Mouse (Mus musculus) myocyte (in vitro differentiated cells): Measurements from ENCODE around the gene Hax1. TPM values are rescaled to one million over a fixed set of nuclear protein-coding genes. Genes with fewer than 3 reads are reported as not detected.

Experiments
- H3K27me3 ChIP-seq: one replicate; pipeline ENCODE4 v1.6.1; 2011; ENCODE audit not compliant: control insufficient read depth, insufficient read depth, insufficient read length
- H3K36me3 ChIP-seq: one replicate; pipeline ENCODE4 v1.6.1; 2011; ENCODE audit not compliant: control insufficient read depth, insufficient read depth
- H3K4me2 ChIP-seq: one replicate; pipeline ENCODE4 v1.6.1; 2011; ENCODE audit warnings: low read depth, control low read depth
- H3K4me3 ChIP-seq: one replicate; pipeline ENCODE4 v1.5.1; 2011; ENCODE audit warnings: mild to moderate bottlenecking, control low read depth, moderate library complexity
- H3K79me2 ChIP-seq: one replicate; pipeline ENCODE4 v1.6.1; 2011; ENCODE audit not compliant: control insufficient read depth, insufficient read depth
- H3ac ChIP-seq: one replicate; pipeline ENCODE4 v1.6.1; 2011; ENCODE audit not compliant: control insufficient read depth, insufficient read length
- CEBPB ChIP-seq: IDR thresholded peaks from 2 replicates; pipeline ENCODE4 v1.6.1; 2011; ENCODE audit warnings: mild to moderate bottlenecking, moderate library complexity; ENCODE audit not compliant: poor library complexity, insufficient read depth, severe bottlenecking
- E2F4 ChIP-seq: IDR thresholded peaks from one replicate; pipeline ENCODE4 v1.6.1; 2011; ENCODE audit warnings: mild to moderate bottlenecking, control low read depth, moderate library complexity; ENCODE audit not compliant: insufficient read depth
- MAX ChIP-seq: IDR thresholded peaks from one replicate; pipeline ENCODE4 v1.6.1; 2011; ENCODE audit warnings: low read depth, mild to moderate bottlenecking, control low read depth
- MYOD1 ChIP-seq, 3 experiments: IDR thresholded peaks; one replicate each; pipeline ENCODE4 v1.6.1; 2011; ENCODE audit warnings: control low read depth in 2 of 3, low read depth in 2 of 3, mild to moderate bottlenecking in 2 of 3, moderate library complexity in 1 of 3; ENCODE audit not compliant: insufficient read length in 2 of 3, control insufficient read depth in 1 of 3
- MYOG ChIP-seq, 3 experiments: IDR thresholded peaks; one replicate each; pipeline ENCODE4 v1.6.1; 2011; ENCODE audit warnings: control low read depth in 2 of 3, low read depth in 2 of 3, mild to moderate bottlenecking in 2 of 3; ENCODE audit not compliant: insufficient read length in 2 of 3, control insufficient read depth in 1 of 3, insufficient read depth in 1 of 3
- POLR2A ChIP-seq: IDR thresholded peaks from one replicate; pipeline ENCODE4 v1.6.1; 2011; ENCODE audit warnings: low read depth, mild to moderate bottlenecking, control low read depth, moderate library complexity; ENCODE audit not compliant: insufficient read length
- POLR2AphosphoS2 ChIP-seq: IDR thresholded peaks from one replicate; pipeline ENCODE4 v1.6.1; 2011; ENCODE audit warnings: low read depth, control low read depth; ENCODE audit not compliant: insufficient read length
- REST ChIP-seq: IDR thresholded peaks from one replicate; pipeline ENCODE4 v1.6.1; 2011; ENCODE audit warnings: mild to moderate bottlenecking, control low read depth, moderate library complexity; ENCODE audit not compliant: insufficient read depth, insufficient read length
- SRF ChIP-seq: IDR thresholded peaks from one replicate; pipeline ENCODE4 v1.6.1; 2011; ENCODE audit warnings: low read depth; ENCODE audit not compliant: control insufficient read depth, insufficient read length
- TCF12 ChIP-seq: IDR thresholded peaks from one replicate; pipeline ENCODE4 v1.6.1; 2011; ENCODE audit warnings: mild to moderate bottlenecking, control low read depth; ENCODE audit not compliant: poor library complexity, insufficient read depth, severe bottlenecking
- TCF3 ChIP-seq: IDR thresholded peaks from one replicate; pipeline ENCODE4 v1.6.1; 2011; ENCODE audit warnings: low read depth, control low read depth; ENCODE audit not compliant: insufficient read length
- USF1 ChIP-seq: IDR thresholded peaks from one replicate; pipeline ENCODE4 v1.6.1; 2011; ENCODE audit warnings: low read depth, mild to moderate bottlenecking, control low read depth, moderate library complexity
- polyA plus RNA-seq: library from polyadenylated mRNA; unstranded; fragments of >200 nt; fragmentation: generic; extraction: Trizol; gene quantifications from one replicate; pipeline ENCODE4 v1.2.1, GENCODE M21; 2012; ENCODE audit warnings: missing spikeins

The Hax1 gene
- polyA plus RNA-seq, 1 experiment: 400 TPM

GRCm38 (mm10) chr3:89957880-89958279 is 40.7 kb downstream of the Hax1 start:
- no peak overlapping the region for H3K4me2 ChIP-seq
- H3K27me3 ChIP-seq: no peaks in the 10 kb centered on the region
- H3K4me3 ChIP-seq: no peak overlapping the region
- peaks cover 28% of the 10 kb centered on the region for H3K79me2 ChIP-seq
- TF ChIP-seq MYOD1 (IDR thresholded peaks at IDR 0.05; ENCODE audit: control insufficient read depth in 1 of 3, insufficient read length in 2 of 3, low read depth in 2 of 3): no peak
- TF ChIP-seq SRF: no peak
- TF ChIP-seq E2F4: no peak
- TF ChIP-seq MAX: no peak
- TF ChIP-seq POLR2AphosphoS2: no peak
- no peak for TF ChIP-seq CEBPB
- no peak for TF ChIP-seq TCF3
- no peak for TF ChIP-seq REST
- TF ChIP-seq USF1: no peak
- no peak for TF ChIP-seq TCF12
- no peak for TF ChIP-seq MYOG (IDR thresholded peaks at IDR 0.05; ENCODE audit: control insufficient read depth in 1 of 3, insufficient read depth in 1 of 3, insufficient read length in 2 of 3, low read depth in 2 of 3)
- TF ChIP-seq POLR2A: no peak
- H3ac ChIP-seq: no peak overlapping the region
- H3K36me3 ChIP-seq: peaks cover 28% of the 10 kb centered on the region

- Histone ChIP-seq H3K4me2 (no peak overlapping the region), H3K4me3 (no peak overlapping the region), H3K36me3 (peaks cover 35% of the 10 kb centered on the region), H3K79me2 (peaks cover 22% of the 10 kb centered on the region), H3ac (no peak overlapping the region), H3K27me3 (no peaks in the 10 kb centered on the region)
- no peak for TF ChIP-seq E2F4
- TF ChIP-seq CEBPB: no peak
These were observed 42.2 kb downstream of the Hax1 start for GRCm38 (mm10) chr3:89956177-89956971.

- H3ac ChIP-seq: no peak overlapping the region
- peaks cover 44% of the 10 kb centered on the region for H3K36me3 ChIP-seq
- TF ChIP-seq MYOG (IDR thresholded peaks at IDR 0.05; ENCODE audit: control insufficient read depth in 1 of 3, insufficient read depth in 1 of 3, insufficient read length in 2 of 3, low read depth in 2 of 3): no peak
- no peak for TF ChIP-seq TCF12
- TF ChIP-seq TCF3: no peak
- TF ChIP-seq MYOD1 (IDR thresholded peaks at IDR 0.05; ENCODE audit: control insufficient read depth in 1 of 3, insufficient read length in 2 of 3, low read depth in 2 of 3): no peak
- H3K79me2 ChIP-seq: no peaks in the 10 kb centered on the region
- H3K4me2 ChIP-seq: no peak overlapping the region
- H3K27me3 ChIP-seq: no peaks in the 10 kb centered on the region
- H3K4me3 ChIP-seq: no peak overlapping the region
These were observed 45.2 kb downstream of the Hax1 start for GRCm38 (mm10) chr3:89953420-89953819.

DNA sequence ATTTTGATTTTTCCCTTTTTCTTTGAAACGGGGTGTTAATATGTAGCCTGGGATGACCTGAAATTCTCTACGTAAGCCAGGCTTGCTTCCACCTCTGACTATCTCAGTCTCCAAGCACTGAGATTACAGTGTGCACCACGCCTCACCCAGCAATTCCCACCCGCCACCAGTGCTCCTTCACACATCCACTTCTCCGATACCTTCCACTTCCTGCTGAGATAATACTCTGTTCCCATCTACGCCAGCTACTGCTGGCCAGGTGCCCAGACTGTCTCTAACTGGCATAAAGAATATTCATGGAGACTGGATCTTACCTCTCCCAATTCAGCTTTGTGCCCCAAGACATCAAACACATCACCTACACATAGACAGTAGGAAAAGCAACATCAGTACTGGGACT is 49.9 kb downstream of the Hax1 start:
- no peak for TF ChIP-seq MYOG (IDR thresholded peaks at IDR 0.05; ENCODE audit: control insufficient read depth in 1 of 3, insufficient read depth in 1 of 3, insufficient read length in 2 of 3, low read depth in 2 of 3)
- TF ChIP-seq SRF: no peak
- TF ChIP-seq POLR2AphosphoS2: no peak
- no peak for TF ChIP-seq USF1
- no peak for TF ChIP-seq E2F4
- no peak for TF ChIP-seq TCF3
- Histone ChIP-seq H3K27me3 (no peaks in the 10 kb centered on the region), H3K4me3 (no peak overlapping the region), H3ac (no peak overlapping the region), H3K4me2 (no peak overlapping the region), H3K36me3 (peaks cover 61% of the 10 kb centered on the region), H3K79me2 (no peaks in the 10 kb centered on the region)

- H3ac ChIP-seq: no peak overlapping the region
- H3K4me2 ChIP-seq: no peak overlapping the region
- no peaks in the 10 kb centered on the region for H3K27me3 ChIP-seq
- TF ChIP-seq MAX (no peak), REST (no peak), E2F4 (no peak), TCF3 (no peak), TCF12 (no peak), USF1 (no peak), MYOG (IDR thresholded peaks at IDR 0.05; ENCODE audit: control insufficient read depth in 1 of 3, insufficient read depth in 1 of 3, insufficient read length in 2 of 3, low read depth in 2 of 3) (no peak), MYOD1 (IDR thresholded peaks at IDR 0.05; ENCODE audit: control insufficient read depth in 1 of 3, insufficient read length in 2 of 3, low read depth in 2 of 3) (no peak)
- peaks cover 62% of the 10 kb centered on the region for H3K36me3 ChIP-seq
- no peak overlapping the region for H3K4me3 ChIP-seq
- H3K79me2 ChIP-seq: no peaks in the 10 kb centered on the region
These were observed 50.6 kb downstream of the Hax1 start for GRCm38 (mm10) chr3:89948021-89948420.

Other genes starting within 250 kb of the Hax1 start
- gene Chrnb2, start 234.1 kb downstream of the Hax1 start, polyA plus RNA-seq: 0.42 TPM
- gene Ube2q1, start 225.2 kb downstream of the Hax1 start, polyA plus RNA-seq: 39.8 TPM
- not detected for gene She, start 167.4 kb downstream of the Hax1 start, polyA plus RNA-seq
- gene Il6ra, start 85.6 kb downstream of the Hax1 start, polyA plus RNA-seq: 0.91 TPM
- gene Atp8b2, start 35.3 kb downstream of the Hax1 start, polyA plus RNA-seq: 20.9 TPM
- 83.8 TPM for gene 4933434E20Rik, start 52.9 kb upstream of the Hax1 start, polyA plus RNA-seq
- 77.5 TPM for gene Ubap2l, start 53.8 kb upstream of the Hax1 start, polyA plus RNA-seq
- 290 TPM for gene Tpm3, start 73.9 kb upstream of the Hax1 start, polyA plus RNA-seq
- 0.35 TPM for gene Nup210l, start 105.4 kb upstream of the Hax1 start, polyA plus RNA-seq
- gene Rps27, start 214.9 kb upstream of the Hax1 start, polyA plus RNA-seq: 3,699 TPM
- 28.1 TPM for gene Rab13, start 214.9 kb upstream of the Hax1 start, polyA plus RNA-seq
- 39.9 TPM for gene Jtb, start 232.8 kb upstream of the Hax1 start, polyA plus RNA-seq
- 0.22 TPM for gene Creb3l4, start 244.7 kb upstream of the Hax1 start, polyA plus RNA-seq
- gene Slc39a1, start 249.4 kb upstream of the Hax1 start, polyA plus RNA-seq: 111 TPM